Mouse (Mus musculus) gastrocnemius, postnatal 25 days (tissue): Measurements from ENCODE around the gene Cep63. TPM values are rescaled to one million over a fixed set of nuclear protein-coding genes. Genes with fewer than 3 reads are reported as not detected.
A peak's percentile ranks its signal among the peaks of the same experiment; 100 is the strongest.

Source experiments
- DNase-seq: peaks from one replicate; pipeline ENCODE4 v3.0.0; 2022
- total RNA-seq, 2 experiments: library from RNA; stranded (reverse); gene quantifications; 1 replicate in 1 of 2; 2 replicates in 1 of 2; pipeline ENCODE4 v1.2.3; 2021

Gene Cep63
- total RNA-seq, 2 experiments from 2014 or later, result 19.1 to 22.4 TPM

DNA sequence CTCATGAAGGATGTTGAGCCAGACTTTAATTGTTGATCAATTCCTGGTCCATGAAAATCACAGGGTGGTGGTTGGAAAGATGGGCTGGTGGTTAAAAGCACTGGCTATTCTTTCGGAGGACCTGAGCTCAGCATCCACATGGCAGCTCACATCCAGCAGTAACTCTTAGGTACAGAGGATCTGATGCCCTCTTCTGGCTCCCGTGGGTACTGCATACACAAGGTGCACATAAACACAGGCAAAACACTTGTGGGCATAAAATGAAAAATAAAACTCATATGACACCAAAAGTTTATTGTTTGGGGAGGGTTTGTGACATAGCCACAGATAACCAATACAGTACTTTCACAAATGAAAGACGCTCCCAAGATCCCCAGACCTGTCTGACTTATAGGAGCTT, 67.9 kb downstream of the Cep63 start:
- no peak for DNase-seq

DNA sequence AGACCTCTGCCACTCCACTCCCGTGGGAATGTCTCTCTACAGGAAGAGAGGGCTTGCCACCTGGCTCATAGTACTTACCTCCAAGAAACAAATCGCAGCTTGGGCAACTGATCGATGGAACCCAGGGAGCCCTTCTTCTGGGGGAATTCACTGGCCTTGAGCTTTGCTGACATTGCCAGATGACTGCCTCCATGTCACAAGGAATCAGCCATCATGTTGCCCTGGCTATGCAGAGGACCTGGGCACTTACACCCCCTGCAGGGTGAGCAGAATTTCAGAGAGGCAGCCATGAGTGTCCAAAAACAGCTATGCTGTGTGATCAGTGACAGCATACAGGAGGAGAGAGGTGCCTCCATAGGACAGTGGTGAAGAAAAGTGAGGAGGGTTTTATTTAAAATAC, 72.6 kb downstream of the Cep63 start:
- DNase-seq, result no peak

DNA sequence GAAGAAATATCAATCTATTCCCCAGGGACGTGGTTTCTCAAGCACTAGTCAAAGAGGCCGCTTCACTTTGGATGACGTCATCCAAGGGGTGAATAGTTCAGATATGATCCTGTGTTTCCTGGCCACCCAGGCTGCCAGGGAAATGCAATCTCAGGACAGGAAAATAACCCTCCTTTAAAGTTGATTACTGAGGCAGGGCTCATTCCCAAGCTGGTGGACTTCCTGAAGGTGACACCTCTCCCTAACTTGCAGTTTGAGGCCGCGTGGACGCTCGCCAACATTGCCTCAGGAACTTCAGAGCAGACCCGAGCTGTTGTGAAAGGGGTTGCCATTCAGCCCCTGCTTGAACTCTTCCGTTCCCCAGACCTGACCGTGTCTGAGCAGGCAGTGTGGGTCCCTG, 74.6 kb downstream of the Cep63 start:
- DNase-seq, result no peak

DNA sequence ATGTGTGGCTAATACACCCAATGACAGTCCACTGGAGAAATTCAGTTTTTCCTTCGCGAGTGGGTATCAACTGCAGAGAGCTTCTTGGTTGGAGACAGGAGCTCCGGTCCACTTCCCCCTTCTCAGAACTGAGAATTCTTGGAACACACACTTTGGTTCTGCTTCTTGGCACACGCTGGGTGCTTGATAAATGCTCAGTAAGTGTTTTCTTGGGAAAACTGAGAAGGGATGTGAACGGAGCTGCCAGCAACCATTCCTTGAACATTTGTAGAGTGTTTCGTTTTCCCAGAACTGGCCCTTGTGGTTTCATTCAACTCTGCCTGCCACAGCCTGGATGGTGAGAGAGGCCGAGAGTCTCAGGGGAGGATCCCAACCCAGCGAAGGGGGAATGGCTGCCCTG, 77.1 kb downstream of the Cep63 start:
- no peak for DNase-seq

DNA sequence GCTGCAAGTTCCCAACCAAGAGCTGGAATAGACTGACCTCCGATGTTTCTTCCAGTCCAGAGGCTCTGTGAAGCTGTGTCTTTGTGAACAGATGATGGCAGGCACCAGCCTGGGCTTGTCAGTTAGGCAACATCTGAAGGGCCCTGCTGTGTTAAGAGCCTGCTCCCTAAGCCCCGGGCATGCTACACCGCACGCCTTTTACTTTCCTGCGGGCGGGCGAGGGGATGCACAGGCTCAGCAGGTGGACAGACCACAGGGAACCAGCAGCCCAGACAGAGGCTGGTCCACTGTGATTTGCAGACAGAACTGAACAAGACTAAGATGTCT, 79.3 kb downstream of the Cep63 start:
- DNase-seq, result peak; percentile 4

DNA sequence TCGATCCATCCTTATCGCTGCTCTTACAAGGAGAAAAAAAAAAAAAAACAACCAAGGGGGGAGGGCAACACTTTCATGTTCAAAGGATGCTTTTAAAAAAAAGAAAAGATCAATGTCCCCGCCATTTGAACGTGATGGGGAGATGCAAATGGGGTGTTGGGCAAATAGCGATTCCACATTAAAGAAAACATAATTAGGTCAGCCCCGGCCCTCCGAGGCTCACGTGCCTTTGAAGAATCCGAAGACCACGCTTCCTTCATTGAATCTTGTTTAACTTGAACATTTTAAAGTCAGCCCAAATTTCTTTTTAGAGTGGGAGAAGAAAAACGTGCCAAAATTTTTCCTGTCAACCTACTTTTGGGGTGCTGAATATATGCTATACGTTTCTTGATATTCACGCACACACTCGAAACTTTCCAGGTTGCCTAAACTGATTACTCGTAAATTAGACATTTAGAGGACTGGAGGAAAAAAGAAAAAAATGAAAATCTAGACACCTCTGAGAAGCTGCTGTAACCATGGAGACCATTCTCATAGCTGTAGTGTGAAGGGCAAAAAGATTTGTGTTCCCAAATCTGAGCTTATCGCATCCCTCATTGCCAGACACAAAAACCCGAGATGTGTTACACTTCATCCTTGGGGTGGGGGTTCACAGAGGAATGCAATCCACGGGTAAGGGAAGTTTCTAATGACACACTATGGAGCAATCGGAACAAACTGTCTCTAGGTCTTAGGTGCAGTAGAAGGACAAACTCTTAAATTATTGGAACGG, 79.9 kb downstream of the Cep63 start:
- no peak for DNase-seq

DNA sequence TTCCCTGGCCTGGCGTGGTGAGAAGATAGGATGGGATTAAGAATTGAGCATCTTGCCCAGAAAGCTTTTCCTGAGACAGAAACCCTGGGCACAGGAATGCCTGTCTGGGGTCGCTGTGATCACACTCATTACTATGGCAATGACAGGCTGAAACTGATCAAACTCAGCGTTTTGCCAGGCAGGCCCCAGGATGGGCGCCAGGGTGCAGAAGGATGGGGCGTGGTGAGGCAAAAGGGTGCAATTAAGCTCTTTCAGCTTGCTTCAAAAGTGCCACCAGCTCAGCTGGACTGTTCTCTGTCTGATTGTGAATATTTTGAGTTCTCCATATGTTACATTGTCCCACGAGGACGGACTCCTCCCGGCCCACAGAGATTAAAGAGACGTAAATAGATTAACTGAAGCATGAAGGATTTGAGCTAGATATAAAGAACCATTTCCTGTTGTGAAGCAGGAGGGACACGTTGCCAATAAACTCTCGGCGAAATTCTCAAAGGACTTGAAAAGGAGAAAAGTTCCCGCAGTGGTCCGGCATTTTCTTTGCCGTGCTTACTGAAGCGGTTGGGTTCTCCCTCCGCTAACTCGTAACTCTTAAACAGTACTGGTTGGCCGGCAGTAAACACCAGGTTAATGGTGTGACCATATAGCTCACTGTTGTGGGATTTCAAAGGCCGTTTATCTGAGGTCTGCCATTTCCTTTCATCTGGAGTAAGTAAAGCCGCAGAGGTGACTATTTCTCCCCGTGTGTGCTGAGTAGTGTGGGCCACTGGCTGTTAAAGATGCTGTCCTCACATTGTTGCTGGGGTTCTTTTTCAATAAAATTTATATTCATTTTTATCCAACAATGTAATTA, 80.7 kb downstream of the Cep63 start:
- no peak for DNase-seq

DNA sequence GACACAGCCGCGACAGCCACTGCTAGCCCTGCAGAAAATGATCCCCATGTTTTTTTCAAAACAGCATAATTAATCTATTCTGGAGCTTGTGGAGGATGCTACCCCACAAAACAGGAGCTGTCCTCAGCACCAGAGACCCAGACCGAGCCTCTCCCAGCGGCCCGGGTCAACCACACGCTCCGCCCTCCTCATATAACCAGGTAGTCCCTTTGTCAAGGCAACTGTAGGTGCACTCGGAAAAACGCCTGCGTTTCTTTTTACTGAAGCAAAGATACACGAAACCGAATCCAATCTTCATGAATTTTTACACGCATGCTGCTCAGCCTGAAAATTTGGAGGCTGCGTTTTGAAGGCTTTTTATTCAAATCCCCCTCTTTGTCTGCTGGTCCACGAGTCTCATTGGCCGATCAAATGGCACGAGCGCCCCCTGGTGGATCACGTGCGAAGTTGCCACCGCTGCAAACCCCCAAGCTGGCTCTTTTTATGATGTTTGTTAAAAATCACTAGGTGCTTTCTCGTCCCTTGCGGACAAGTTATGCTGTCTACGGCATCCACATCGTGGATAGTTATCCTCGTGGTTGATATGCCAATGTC, 81.5 kb downstream of the Cep63 start:
- peak; percentile 55 for DNase-seq

DNA sequence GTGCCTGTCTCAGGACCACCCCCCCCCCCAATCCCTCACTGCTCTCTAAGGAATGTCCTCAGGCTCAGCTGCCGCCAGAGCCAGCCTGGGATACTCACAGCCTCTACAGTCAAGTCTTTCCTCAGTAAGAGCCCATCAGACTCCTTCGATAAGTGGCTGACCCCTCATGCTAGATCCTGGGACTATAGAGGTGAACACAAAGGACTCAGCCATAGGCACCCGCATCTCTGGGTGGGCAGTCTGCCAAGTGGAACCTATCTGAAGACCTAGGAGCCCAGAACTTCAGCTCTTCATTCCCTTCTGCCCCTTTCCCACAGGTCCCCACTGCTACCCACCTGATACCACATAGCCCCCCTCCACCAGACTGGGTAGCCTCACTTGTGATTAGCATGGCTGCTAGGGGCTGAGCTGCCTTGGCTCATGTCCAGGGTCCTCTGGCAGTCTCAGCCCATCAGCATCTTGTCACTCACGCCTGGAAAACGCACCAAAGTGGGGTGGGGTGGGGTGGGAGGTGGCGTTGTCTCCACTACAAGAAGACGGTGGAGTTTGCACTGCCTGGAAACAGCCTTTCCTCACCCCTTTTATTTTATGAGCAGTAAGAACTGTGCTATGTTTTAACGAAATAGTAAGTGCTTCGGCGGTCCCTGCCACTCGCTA, 82.1 kb downstream of the Cep63 start:
- DNase-seq, result no peak

DNA sequence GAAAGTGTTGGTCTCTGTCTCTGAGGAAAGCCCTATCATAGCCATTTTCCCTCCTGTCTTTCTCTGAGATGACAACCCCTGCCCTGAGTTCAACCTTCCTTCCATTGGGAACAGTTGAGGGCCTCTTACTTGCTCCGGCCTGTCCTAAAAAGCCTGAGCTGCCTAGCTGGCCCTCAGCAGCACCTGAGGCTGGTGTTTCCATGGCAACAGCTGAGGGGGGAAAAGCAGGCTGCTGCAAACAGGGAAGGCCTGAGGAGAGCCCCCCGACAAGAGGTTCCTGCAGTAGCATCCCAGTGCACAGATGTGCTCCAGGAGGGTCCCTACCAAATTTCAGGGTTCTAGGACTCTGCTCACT, 82.6 kb downstream of the Cep63 start:
- no peak for DNase-seq

DNA sequence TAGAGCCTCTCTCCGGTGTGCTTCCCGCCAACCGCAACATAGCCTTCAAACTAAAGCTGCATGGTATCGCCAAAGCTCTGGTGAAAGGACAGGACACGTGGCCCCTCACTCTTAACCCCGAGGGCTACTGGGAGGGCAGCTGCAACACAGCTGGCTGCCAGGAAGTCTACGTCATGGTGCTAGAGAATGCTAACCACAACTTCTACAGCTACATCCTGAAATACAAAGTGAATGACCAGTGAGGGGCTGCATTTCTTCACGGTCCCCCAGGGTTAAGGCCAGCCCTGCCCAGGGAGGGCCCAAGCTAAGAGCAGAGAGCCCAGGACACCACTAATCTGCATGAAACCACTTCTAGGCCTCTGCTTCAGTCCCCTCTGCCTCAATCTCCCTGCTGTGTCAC, 83.8 kb downstream of the Cep63 start:
- DNase-seq, result no peak

DNA sequence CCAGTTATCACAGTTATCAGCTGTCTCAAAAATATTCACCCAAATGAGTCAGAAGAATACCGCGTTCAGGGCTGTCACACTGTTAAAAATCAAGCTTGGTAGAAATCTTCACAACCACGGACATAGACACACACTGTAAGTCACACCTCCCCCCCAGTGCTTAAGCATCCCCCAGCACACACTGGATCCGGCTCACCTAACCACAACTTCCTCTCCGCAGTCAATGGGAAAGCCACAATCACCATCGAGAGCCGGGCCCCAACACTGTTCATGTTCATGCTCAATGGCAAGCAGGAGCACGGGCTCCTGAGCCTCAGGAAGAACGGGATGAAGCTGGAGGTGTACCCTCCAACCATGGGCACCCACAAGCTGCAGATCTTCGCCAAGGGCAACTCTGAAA, 84.7 kb downstream of the Cep63 start:
- no peak for DNase-seq

DNA sequence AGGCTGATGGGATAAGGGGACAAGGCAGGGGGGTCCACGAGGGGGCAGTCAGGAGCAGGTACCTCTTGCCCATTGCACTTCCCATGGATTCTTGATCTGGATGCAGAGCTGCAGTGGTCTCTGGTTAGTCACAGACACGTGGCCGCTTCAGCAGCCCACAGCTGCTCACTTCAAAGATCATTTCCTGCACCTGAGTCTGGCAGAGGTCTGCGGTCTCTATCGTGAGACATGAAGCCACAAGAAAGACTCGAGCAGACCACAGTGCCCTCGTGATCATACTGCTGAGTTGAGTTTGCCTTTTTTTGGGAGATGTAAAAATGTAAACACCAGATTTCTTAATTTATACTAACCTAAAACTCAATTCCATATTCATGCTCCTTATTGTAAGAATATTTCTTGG, 86.6 kb downstream of the Cep63 start:
- DNase-seq, result no peak

DNA sequence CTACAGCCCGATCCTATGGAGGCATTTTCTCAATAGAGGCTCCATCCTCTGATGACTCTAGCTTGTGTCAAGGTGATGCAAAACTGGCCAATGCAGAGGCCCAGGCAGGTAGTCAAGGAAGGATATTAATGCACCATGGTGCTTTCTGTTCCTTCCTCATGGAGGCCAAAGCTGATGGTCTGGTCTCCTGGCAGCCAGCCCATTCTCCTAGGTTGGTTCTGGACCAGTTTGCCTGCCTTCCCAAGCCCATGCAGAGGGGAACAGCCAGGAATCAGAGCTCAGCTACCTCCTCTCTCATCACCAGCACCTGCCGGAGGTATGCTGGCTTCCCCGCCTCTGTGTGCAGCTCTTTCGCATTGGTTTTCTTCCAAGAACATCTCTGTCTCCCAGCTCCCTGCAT, 89.4 kb downstream of the Cep63 start:
- DNase-seq, result no peak

Other genes starting within 250 kb of the Cep63 start
- 100 to 1,000 TPM in 1 of 2 experiments, 10 to 100 TPM in 1; 75.2 to 114 TPM for gene Ky, start 120.8 kb downstream of the Cep63 start, total RNA-seq
- gene Anapc13, start 238 bp downstream of the Cep63 start, total RNA-seq, result 100 to 1,000 TPM; 186 to 188 TPM
- 10 to 100 TPM; 13.6 to 20.3 TPM for gene Amotl2, start 90.1 kb upstream of the Cep63 start, total RNA-seq
- 10 to 100 TPM; 38.9 to 45.1 TPM for gene Ryk, start 208.4 kb upstream of the Cep63 start, total RNA-seq